Mouse (Mus musculus): ENCODE measurements around the gene Cers3. TPM values are rescaled to one million over a fixed set of nuclear protein-coding genes. Genes with fewer than 3 reads are reported as not detected.

Cers3 gene
- polyA plus RNA-seq, 1 experiment from 2014 or later, result 0.60 TPM

GRCm38 (mm10) chr7:66812737-66813136, 69.4 kb downstream of the Cers3 start:
- no peak overlapping the region for H3K4me2 ChIP-seq (ENCODE audit: low read length)
- WGBS, result 48% methylated on average over 9 of the region's 9 CpGs
- H3K4me1 ChIP-seq (replicated peaks; ENCODE audit: control insufficient read depth, insufficient read depth, low read length), result no peaks in the 10 kb centered on the region
- H3K4me3 ChIP-seq (replicated peaks; ENCODE audit: low read length), result no peak overlapping the region
- H3K36me3 ChIP-seq (ENCODE audit: control insufficient read depth, insufficient read depth), result no peaks in the 10 kb centered on the region
- no peaks in the 10 kb centered on the region for H3K9me3 ChIP-seq (ENCODE audit: control insufficient read depth, low read length)
- H3K9ac ChIP-seq (replicated peaks; ENCODE audit: low read depth, low read length), result no peak overlapping the region
- no peak for ATAC-seq
- H3K27ac ChIP-seq (ENCODE audit: low read length), result no peak overlapping the region
- H3K27me3 ChIP-seq (replicated peaks; ENCODE audit: control insufficient read depth, insufficient read depth, low read length), result no peaks in the 10 kb centered on the region

GRCm38 (mm10) chr7:66813172-66813571, 69.9 kb downstream of the Cers3 start:
- no peak overlapping the region for H3K4me3 ChIP-seq (replicated peaks; ENCODE audit: low read length)
- no peaks in the 10 kb centered on the region for H3K36me3 ChIP-seq (ENCODE audit: control insufficient read depth, insufficient read depth)
- WGBS, result 59% methylated on average over 1 of the region's 1 CpGs
- no peak for ATAC-seq
- no peak overlapping the region for H3K9ac ChIP-seq (replicated peaks; ENCODE audit: low read depth, low read length)
- no peaks in the 10 kb centered on the region for H3K9me3 ChIP-seq (ENCODE audit: control insufficient read depth, low read length)
- H3K27me3 ChIP-seq (replicated peaks; ENCODE audit: control insufficient read depth, insufficient read depth, low read length), result no peaks in the 10 kb centered on the region
- no peak overlapping the region for H3K4me2 ChIP-seq (ENCODE audit: low read length)
- H3K27ac ChIP-seq (ENCODE audit: low read length), result no peak overlapping the region
- H3K4me1 ChIP-seq (replicated peaks; ENCODE audit: control insufficient read depth, insufficient read depth, low read length), result no peaks in the 10 kb centered on the region

- Histone ChIP-seq H3K4me1 (replicated peaks; ENCODE audit: control insufficient read depth, insufficient read depth, low read length) (no peaks in the 10 kb centered on the region), H3K9ac (replicated peaks; ENCODE audit: low read depth, low read length) (no peak overlapping the region), H3K27ac (ENCODE audit: low read length) (no peak overlapping the region), H3K36me3 (ENCODE audit: control insufficient read depth, insufficient read depth) (no peaks in the 10 kb centered on the region), H3K9me3 (ENCODE audit: control insufficient read depth, low read length) (no peaks in the 10 kb centered on the region), H3K4me2 (ENCODE audit: low read length) (no peak overlapping the region), H3K27me3 (replicated peaks; ENCODE audit: control insufficient read depth, insufficient read depth, low read length) (no peaks in the 10 kb centered on the region), H3K4me3 (replicated peaks; ENCODE audit: low read length) (no peak overlapping the region)
- ATAC-seq, result no peak
- WGBS, result 89% methylated on average over 6 of the region's 6 CpGs
Measured at GRCm38 (mm10) chr7:66815526-66815925, 72.2 kb downstream of the Cers3 start.

GRCm38 (mm10) chr7:66820034-66820433, 76.7 kb downstream of the Cers3 start:
- no peak overlapping the region for H3K4me3 ChIP-seq (replicated peaks; ENCODE audit: low read length)
- no peak overlapping the region for H3K4me2 ChIP-seq (ENCODE audit: low read length)
- no peaks in the 10 kb centered on the region for H3K36me3 ChIP-seq (ENCODE audit: control insufficient read depth, insufficient read depth)
- no peaks in the 10 kb centered on the region for H3K27me3 ChIP-seq (replicated peaks; ENCODE audit: control insufficient read depth, insufficient read depth, low read length)
- no peaks in the 10 kb centered on the region for H3K9me3 ChIP-seq (ENCODE audit: control insufficient read depth, low read length)
- H3K9ac ChIP-seq (replicated peaks; ENCODE audit: low read depth, low read length), result no peak overlapping the region
- H3K27ac ChIP-seq (ENCODE audit: low read length), result no peak overlapping the region
- no peak for ATAC-seq
- WGBS, result 26% methylated on average over 6 of the region's 6 CpGs
- H3K4me1 ChIP-seq (replicated peaks; ENCODE audit: control insufficient read depth, insufficient read depth, low read length), result no peaks in the 10 kb centered on the region

GRCm38 (mm10) chr7:66830803-66831202, 87.5 kb downstream of the Cers3 start:
- no peaks in the 10 kb centered on the region for H3K36me3 ChIP-seq (ENCODE audit: control insufficient read depth, insufficient read depth)
- peaks cover 7% of the 10 kb centered on the region; the same call in 1 of the 2 replicates for H3K4me1 ChIP-seq (replicated peaks; ENCODE audit: control insufficient read depth, insufficient read depth, low read length)
- no peaks in the 10 kb centered on the region for H3K9me3 ChIP-seq (ENCODE audit: control insufficient read depth, low read length)
- ATAC-seq, result no peak
- no peak overlapping the region for H3K27ac ChIP-seq (ENCODE audit: low read length)
- H3K9ac ChIP-seq (replicated peaks; ENCODE audit: low read depth, low read length), result no peak overlapping the region
- no peak overlapping the region for H3K4me3 ChIP-seq (replicated peaks; ENCODE audit: low read length)
- no peak overlapping the region for H3K4me2 ChIP-seq (ENCODE audit: low read length)
- no peaks in the 10 kb centered on the region for H3K27me3 ChIP-seq (replicated peaks; ENCODE audit: control insufficient read depth, insufficient read depth, low read length)
- 72% methylated on average over 5 of the region's 5 CpGs for WGBS

- H3K9me3 ChIP-seq (ENCODE audit: control insufficient read depth, low read length), result no peaks in the 10 kb centered on the region
- H3K9ac ChIP-seq (replicated peaks; ENCODE audit: low read depth, low read length), result no peak overlapping the region
- no peak overlapping the region for H3K4me3 ChIP-seq (replicated peaks; ENCODE audit: low read length)
- H3K4me1 ChIP-seq (replicated peaks; ENCODE audit: control insufficient read depth, insufficient read depth, low read length), result peaks cover 7% of the 10 kb centered on the region; the same call in 1 of the 2 replicates
- whole genome bisulfite sequencing, result 13% methylated on average over 5 of the region's 5 CpGs
- no peak overlapping the region for H3K4me2 ChIP-seq (ENCODE audit: low read length)
- no peak for ATAC-seq
- no peak overlapping the region for H3K27ac ChIP-seq (ENCODE audit: low read length)
- no peaks in the 10 kb centered on the region for H3K27me3 ChIP-seq (replicated peaks; ENCODE audit: control insufficient read depth, insufficient read depth, low read length)
- H3K36me3 ChIP-seq (ENCODE audit: control insufficient read depth, insufficient read depth), result no peaks in the 10 kb centered on the region
Measured at GRCm38 (mm10) chr7:66831295-66831694, 88.0 kb downstream of the Cers3 start.

GRCm38 (mm10) chr7:66839463-66840007, 96.2 kb downstream of the Cers3 start, which contains the start of gene Adamts17:
TSS of gene Adamts17 (plus strand) at chr7:66839735.
- Histone ChIP-seq H3K36me3 (ENCODE audit: control insufficient read depth, insufficient read depth) (no peaks in the 10 kb centered on the region), H3K4me1 (replicated peaks; ENCODE audit: control insufficient read depth, insufficient read depth, low read length) (peaks cover 24% of the 10 kb centered on the region), H3K4me2 (ENCODE audit: low read length) (peak within 1 kb of the TSS; percentile 100), H3K9me3 (ENCODE audit: control insufficient read depth, low read length) (no peaks in the 10 kb centered on the region), H3K4me3 (replicated peaks; ENCODE audit: low read length) (peak within 1 kb of the TSS; percentile 72), H3K9ac (replicated peaks; ENCODE audit: low read depth, low read length) (peak within 1 kb of the TSS; percentile 70), H3K27me3 (replicated peaks; ENCODE audit: control insufficient read depth, insufficient read depth, low read length) (no peaks in the 10 kb centered on the region), H3K27ac (ENCODE audit: low read length) (peak within 1 kb of the TSS; percentile 39; the same call in 1 of the 2 replicates)
- 0% methylated on average over 30 of the region's 30 CpGs for WGBS
- peak; percentile 99 for ATAC-seq

GRCm38 (mm10) chr7:66840008-66840719, 96.9 kb downstream of the Cers3 start:
- H3K9me3 ChIP-seq (ENCODE audit: control insufficient read depth, low read length), result no peaks in the 10 kb centered on the region
- H3K27ac ChIP-seq (ENCODE audit: low read length), result peak overlapping the region; percentile 39; the same call in 1 of the 2 replicates
- ATAC-seq, result peak; percentile 29
- H3K36me3 ChIP-seq (ENCODE audit: control insufficient read depth, insufficient read depth), result no peaks in the 10 kb centered on the region
- H3K27me3 ChIP-seq (replicated peaks; ENCODE audit: control insufficient read depth, insufficient read depth, low read length), result no peaks in the 10 kb centered on the region
- H3K4me3 ChIP-seq (replicated peaks; ENCODE audit: low read length), result peak overlapping the region; percentile 72
- peak overlapping the region; percentile 100 for H3K4me2 ChIP-seq (ENCODE audit: low read length)
- H3K4me1 ChIP-seq (replicated peaks; ENCODE audit: control insufficient read depth, insufficient read depth, low read length), result peaks cover 24% of the 10 kb centered on the region
- H3K9ac ChIP-seq (replicated peaks; ENCODE audit: low read depth, low read length), result peak overlapping the region; percentile 70
- WGBS, result under 1% methylated on average over 66 of the region's 76 CpGs

- no peaks in the 10 kb centered on the region for H3K36me3 ChIP-seq (ENCODE audit: control insufficient read depth, insufficient read depth)
- H3K27me3 ChIP-seq (replicated peaks; ENCODE audit: control insufficient read depth, insufficient read depth, low read length), result no peaks in the 10 kb centered on the region
- no peak for ATAC-seq
- no peak overlapping the region for H3K4me3 ChIP-seq (replicated peaks; ENCODE audit: low read length)
- peaks cover 24% of the 10 kb centered on the region for H3K4me1 ChIP-seq (replicated peaks; ENCODE audit: control insufficient read depth, insufficient read depth, low read length)
- 56% methylated on average over 7 of the region's 7 CpGs for WGBS
- H3K9ac ChIP-seq (replicated peaks; ENCODE audit: low read depth, low read length), result no peak overlapping the region
- peak overlapping the region; percentile 100 for H3K4me2 ChIP-seq (ENCODE audit: low read length)
- H3K27ac ChIP-seq (ENCODE audit: low read length), result no peak overlapping the region
- no peaks in the 10 kb centered on the region for H3K9me3 ChIP-seq (ENCODE audit: control insufficient read depth, low read length)
Measured at GRCm38 (mm10) chr7:66841165-66841564, 97.9 kb downstream of the Cers3 start.
